Mouse (Mus musculus) lung, postnatal 25 days (tissue): ENCODE measurements around the gene Iqschfp.
A peak's percentile ranks its signal among the peaks of the same experiment; 100 is the strongest.

Experiments
- DNase-seq: peaks from one replicate; pipeline ENCODE4 v3.0.0; 2022; ENCODE audit warnings: low spot score

Iqschfp gene

GRCm38 (mm10) chr3:68203934-68204467, 312.0 kb downstream of the Iqschfp start:
- no peak for DNase-seq

- DNase-seq: no peak
Observed at GRCm38 (mm10) chr3:68210422-68210821, 318.4 kb downstream of the Iqschfp start.

- no peak for DNase-seq
Observed at GRCm38 (mm10) chr3:68221452-68221851, 329.4 kb downstream of the Iqschfp start.

- DNase-seq: no peak
Observed at GRCm38 (mm10) chr3:68239887-68240286, 347.9 kb downstream of the Iqschfp start.

- DNase-seq: no peak
Observed at GRCm38 (mm10) chr3:68243239-68243638, 351.2 kb downstream of the Iqschfp start.

- DNase-seq: no peak
Observed at GRCm38 (mm10) chr3:68246154-68246553, 354.1 kb downstream of the Iqschfp start.

GRCm38 (mm10) chr3:68250589-68250988, 358.6 kb downstream of the Iqschfp start:
- DNase-seq: no peak

GRCm38 (mm10) chr3:68252335-68252734, 360.3 kb downstream of the Iqschfp start:
- no peak for DNase-seq

GRCm38 (mm10) chr3:68262304-68262703, 370.3 kb downstream of the Iqschfp start:
- no peak for DNase-seq

- no peak for DNase-seq
Observed at GRCm38 (mm10) chr3:68267905-68268304, 375.9 kb downstream of the Iqschfp start.

- DNase-seq: no peak
Observed at GRCm38 (mm10) chr3:68269251-68269650, 377.2 kb downstream of the Iqschfp start.

- DNase-seq: no peak
Observed at GRCm38 (mm10) chr3:68270246-68270645, 378.2 kb downstream of the Iqschfp start.

- no peak for DNase-seq
Observed at GRCm38 (mm10) chr3:68271457-68271856, 379.4 kb downstream of the Iqschfp start.

- DNase-seq: no peak
Observed at GRCm38 (mm10) chr3:68271881-68272280, 379.8 kb downstream of the Iqschfp start.

- no peak for DNase-seq
Observed at GRCm38 (mm10) chr3:68282844-68283594, 391.0 kb downstream of the Iqschfp start.

- DNase-seq: no peak
Observed at GRCm38 (mm10) chr3:68283595-68283991, 391.6 kb downstream of the Iqschfp start.

GRCm38 (mm10) chr3:68284500-68284899, 392.5 kb downstream of the Iqschfp start:
- no peak for DNase-seq

GRCm38 (mm10) chr3:68296752-68297151, 404.7 kb downstream of the Iqschfp start:
- DNase-seq: no peak

- DNase-seq: peak; percentile 14
Observed at GRCm38 (mm10) chr3:68305647-68306046, 413.6 kb downstream of the Iqschfp start.

- DNase-seq: no peak
Observed at GRCm38 (mm10) chr3:68306726-68307125, 414.7 kb downstream of the Iqschfp start.

- DNase-seq: peak; percentile 8
Observed at GRCm38 (mm10) chr3:68325575-68325974, 433.5 kb downstream of the Iqschfp start.

GRCm38 (mm10) chr3:68332515-68332914, 440.5 kb downstream of the Iqschfp start:
- DNase-seq: no peak

GRCm38 (mm10) chr3:68335501-68335900, 443.5 kb downstream of the Iqschfp start:
- no peak for DNase-seq

- no peak for DNase-seq
Observed at GRCm38 (mm10) chr3:68350624-68351023, 458.6 kb downstream of the Iqschfp start.
